Mouse (Mus musculus) layer of hippocampus, postnatal 25 days (tissue): ENCODE results near the gene Tspan15. TPM values are rescaled to one million over a fixed set of nuclear protein-coding genes. Genes with fewer than 3 reads are reported as not detected.

ENCODE experiments used
- DNase-seq, 2 experiments: peaks; one replicate each; pipeline ENCODE4 v3.0.0; 2022; ENCODE audit warnings: mixed read lengths in 2 of 2, low spot score in 1 of 2; ENCODE audit errors: extremely low spot score in 1 of 2
- total RNA-seq, 2 experiments: library from RNA; stranded (reverse); gene quantifications; 2 replicates each; pipeline ENCODE4 v1.2.3; 2021

Tspan15 gene
- total RNA-seq, 2 experiments from 2014 or later = 20.7 to 21.3 TPM

DNA sequence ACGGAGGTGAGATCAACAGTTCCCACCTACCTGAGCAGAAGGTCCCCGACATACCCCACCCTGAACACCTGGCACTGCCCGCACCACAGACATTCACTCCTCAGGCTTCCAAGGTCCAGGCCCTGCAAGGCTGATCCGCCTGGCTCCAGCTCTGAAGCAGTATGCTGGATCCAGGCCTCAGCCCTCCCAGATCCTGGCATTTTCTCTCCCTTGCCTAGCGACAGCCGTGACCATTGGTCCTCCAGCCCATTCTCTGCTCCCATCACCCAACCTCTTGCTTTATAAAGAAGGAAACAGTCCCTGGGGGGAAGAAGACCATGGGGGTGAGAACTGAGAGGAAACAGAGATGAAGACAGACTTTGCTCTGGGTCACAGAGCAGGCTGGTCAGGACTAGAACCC lies 37.0 kb downstream of the Tspan15 start:
- DNase-seq = no peak

- DNase-seq = peak; percentile 39 to 45
Measured at GRCm38 (mm10) chr10:62192701-62193157, 38.3 kb downstream of the Tspan15 start.

DNA sequence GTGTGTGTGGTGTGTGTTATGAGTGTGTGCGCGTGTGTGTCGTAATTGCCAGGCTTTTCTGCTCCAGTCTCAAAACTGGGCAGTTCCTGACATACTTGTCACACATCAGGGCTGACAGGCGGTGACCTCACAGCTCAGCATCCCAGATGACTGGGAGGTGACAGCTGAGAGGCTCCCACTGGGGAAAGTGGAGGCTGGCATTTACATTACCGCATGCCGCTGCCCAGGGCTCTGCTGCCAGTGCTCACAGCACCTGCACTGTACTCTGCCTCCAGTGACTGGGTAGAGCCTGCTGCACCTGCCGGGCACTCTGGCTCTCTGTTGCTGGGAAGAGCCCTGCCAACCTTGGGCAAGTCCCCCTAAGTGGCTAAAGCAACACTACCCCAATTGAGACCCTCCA lies 40.2 kb downstream of the Tspan15 start:
- no peak for DNase-seq

GRCm38 (mm10) chr10:62189910-62190309 lies 41.1 kb downstream of the Tspan15 start:
- DNase-seq = no peak

GRCm38 (mm10) chr10:62189303-62189702 lies 41.7 kb downstream of the Tspan15 start:
- no peak for DNase-seq

DNA sequence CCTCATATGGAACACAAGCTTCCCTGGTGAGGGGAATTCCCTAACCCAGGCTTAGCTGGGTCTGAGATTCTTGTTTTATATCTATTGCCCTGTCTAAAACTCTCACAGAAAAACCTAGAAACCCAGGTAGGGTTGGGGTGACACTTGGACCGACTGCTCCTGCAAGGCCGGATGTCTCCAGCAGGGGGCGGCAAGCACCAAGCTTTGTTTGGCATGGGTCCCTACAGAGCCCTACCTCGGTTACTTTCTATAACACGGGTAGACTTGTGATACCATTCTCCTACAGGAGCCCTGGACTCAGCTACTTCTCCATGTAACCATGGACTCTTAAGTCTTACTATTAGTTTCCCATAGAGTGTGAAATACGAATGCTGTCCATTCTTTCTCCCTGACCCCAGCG lies 44.2 kb downstream of the Tspan15 start:
- peak; percentile 89 to 97 for DNase-seq

DNA sequence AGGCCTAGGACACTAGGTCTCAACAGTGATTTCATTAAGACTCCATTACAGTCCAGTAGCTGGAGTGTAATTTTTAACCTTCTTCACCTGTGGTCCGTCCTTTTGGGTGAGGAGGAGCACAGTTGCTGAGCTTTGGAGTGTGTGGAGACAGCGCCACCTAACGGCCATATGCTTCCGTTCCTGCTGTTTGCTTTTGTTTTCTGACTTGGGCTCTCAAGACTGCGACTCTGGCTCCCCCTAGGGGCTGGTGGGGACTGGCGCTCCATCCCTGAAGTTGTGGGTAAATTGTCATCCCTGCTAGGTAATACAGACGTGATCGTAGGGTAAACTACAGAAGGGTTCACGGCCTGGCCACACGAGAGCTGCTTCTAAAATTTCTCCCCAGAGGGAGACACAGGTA lies 48.0 kb downstream of the Tspan15 start:
- DNase-seq = peak; percentile 98 to 100

- DNase-seq = no peak
Measured at GRCm38 (mm10) chr10:62182471-62183014, 48.5 kb downstream of the Tspan15 start.

GRCm38 (mm10) chr10:62181701-62182100 lies 49.4 kb downstream of the Tspan15 start:
- DNase-seq = no peak

GRCm38 (mm10) chr10:62179944-62180343 lies 51.1 kb downstream of the Tspan15 start:
- no peak for DNase-seq

- no peak for DNase-seq
Measured at GRCm38 (mm10) chr10:62174533-62175313, 56.3 kb downstream of the Tspan15 start.

DNA sequence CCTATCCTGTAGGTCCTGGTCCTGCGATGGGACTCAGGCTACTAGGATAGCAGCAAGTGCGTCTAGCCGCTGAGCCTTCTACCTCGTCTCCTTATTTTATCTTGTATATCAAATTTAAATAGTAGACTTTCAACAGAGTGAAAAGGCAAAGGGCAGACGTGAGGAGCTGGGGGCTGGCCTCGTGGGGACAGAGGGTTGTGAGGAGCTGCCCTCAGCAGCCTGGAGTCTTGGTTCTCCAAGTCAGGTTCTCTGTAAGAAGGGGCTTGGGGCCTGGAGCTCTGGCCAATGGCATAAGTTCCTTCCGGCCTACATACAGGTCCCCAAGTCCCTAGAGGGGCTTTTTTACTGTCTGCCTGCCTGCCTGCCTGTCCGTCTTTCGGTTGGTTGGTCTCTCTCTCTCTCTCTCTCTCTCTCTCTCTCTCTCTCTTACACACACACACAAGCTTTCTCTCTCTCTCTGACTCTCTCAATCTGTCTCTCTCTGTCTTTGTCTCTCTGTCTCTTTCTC lies 57.1 kb downstream of the Tspan15 start:
- DNase-seq = no peak

DNA sequence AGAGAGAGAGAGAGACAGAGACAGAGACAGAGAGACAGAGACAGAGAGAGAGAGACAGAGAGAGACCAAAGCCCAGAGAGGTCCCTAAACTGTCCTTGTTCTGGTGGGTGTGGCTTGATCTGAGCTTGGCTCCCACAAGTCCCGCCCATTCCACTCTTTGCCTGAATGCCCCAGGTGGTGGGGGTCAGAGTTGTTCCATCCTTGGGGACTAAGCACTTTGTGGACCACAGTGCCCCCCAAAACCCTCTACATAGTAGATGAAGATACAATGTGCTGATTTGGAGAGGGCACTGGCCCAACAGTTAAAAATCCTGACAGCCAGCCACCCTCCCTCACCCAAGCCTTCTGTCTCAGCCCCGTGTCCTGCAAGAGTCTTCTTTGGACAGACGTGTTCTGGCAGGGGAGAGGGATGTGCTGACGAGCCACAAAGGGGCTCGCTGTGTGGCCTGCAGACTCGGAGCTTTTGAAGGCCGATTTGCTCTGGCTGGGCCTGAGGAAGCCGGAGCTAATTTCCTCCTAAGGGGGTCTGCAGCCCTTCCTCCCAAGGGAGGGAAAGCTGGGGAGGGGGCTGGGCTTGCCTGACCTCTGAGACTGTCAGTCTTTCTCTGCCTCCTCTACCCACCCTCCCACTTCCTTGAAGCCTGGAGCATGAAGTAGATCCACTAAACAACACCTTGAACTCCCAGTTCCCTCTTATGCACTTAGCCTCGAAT lies 58.1 kb downstream of the Tspan15 start:
- DNase-seq = no peak

GRCm38 (mm10) chr10:62162410-62162809 lies 68.6 kb downstream of the Tspan15 start:
- no peak for DNase-seq

DNA sequence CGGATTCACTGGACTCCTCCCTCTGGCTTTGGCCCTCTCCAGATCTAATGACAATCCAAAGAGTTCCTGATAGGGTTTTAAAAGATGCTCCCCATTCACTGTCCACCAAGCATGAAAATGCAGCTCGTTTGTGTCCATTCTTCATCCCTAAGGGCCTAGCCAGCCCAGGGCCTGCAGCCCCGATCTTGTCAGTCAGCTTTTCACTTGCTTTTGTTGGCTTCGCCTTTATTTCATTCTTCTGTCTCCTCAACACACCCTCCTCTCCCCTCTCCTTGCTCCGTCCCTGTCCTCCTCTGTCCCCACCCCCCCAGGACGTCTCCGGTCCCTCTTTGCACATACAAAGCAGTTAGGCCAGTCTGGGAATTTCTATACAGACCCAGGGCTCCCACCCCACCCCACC lies 81.1 kb downstream of the Tspan15 start:
- DNase-seq = no peak

DNA sequence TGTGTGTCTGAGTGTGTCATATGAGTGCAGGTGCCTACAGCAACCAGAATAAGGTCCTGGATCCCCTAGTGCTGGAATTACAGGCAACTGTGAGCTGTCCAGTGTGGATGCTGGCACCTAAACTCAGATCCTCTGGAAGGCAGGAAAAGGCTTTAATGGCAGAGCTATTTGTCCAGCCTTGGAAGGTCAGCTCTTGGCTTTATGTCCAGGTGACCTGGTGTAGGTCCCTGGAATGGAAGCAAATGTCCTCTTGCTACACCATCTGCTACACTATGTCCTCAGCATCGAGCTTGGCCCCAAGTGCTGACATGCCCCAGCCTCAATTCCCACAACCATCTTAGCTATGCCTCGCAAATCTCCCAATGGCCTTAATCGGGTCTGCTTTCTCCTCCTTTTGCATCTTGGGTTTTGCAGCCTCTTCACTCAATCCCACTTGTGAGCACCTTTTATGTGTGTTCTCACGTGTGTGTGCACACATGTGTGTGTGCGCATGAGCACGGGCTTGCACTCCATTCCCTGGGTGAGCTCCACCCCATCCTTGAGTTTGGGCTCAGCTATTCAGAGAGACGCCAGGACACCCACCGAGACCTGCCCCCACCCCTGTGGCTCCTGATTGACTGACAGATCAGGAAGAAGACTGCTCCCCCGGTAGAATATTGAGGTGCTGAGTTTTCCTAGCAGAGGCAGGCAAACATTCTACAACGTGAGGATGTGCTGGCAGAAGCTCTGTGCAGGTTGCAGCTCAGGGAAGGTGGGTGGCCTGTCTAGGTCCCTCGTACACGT lies 83.4 kb downstream of the Tspan15 start:
- DNase-seq = no peak

DNA sequence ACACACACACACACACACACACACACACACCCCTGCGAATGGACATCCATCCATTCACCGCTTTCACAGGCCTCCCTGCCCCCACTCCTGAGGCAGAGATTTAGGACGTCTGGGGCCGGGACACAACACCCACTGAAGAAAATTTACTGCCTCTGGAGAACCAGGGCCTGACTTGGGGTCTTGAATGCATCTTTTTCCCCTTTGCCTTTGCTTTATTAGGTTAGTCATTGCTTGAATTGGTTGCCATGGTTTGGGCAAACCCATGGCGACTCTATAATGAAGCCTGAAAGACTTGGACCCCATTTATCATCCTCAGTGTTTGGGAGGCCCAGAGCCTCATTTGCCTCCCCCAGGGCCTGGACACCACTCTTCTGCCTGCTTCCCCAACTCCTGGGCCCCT lies 85.1 kb downstream of the Tspan15 start:
- DNase-seq = no peak

- no peak for DNase-seq
Measured at GRCm38 (mm10) chr10:62143820-62144219, 87.2 kb downstream of the Tspan15 start, which contains the start of gene Fam241b. TSS of gene Fam241b (minus strand) at chr10:62143920.

DNA sequence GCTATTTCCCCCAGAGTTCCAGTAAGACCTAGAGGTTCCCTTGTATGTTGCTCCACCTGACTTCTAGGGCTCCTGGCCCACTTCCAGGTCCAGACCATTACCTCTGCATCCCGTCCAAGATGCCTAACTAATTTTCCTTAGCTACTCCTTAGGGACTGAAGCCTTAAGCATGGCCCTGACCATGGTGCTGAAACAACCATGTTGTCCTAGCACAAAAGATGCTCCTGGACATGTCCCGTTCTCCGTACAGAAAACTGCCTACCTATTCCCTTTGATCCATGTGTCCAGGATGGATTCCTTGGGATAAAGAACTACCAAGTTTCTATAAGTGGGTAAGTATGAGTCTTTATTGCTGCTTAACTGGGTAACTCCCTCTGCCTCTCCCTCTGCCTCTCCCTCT lies 93.0 kb downstream of the Tspan15 start:
- no peak for DNase-seq

DNA sequence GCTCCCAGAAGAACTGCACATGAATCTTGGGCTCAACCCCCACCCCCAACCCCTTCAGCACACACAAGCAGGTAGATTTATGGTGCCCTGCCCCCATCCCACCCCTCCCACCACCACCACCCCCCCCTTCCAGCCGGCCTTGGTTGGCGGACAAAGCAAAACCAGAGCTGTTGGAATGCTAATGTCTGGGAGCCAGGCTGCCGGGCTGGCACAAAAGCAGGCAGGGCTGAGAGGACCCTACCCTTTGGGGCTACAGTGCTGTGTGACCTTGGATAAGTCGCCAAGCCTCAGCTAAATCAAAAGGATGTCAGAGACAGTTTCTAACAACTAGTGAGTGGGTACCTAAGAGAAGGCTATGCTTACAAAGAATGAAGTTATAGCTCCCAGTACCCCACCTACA lies 93.9 kb downstream of the Tspan15 start:
- DNase-seq = no peak
